Mouse (Mus musculus): Measurements from ENCODE around the gene Itga8. TPM values are rescaled to one million over a fixed set of nuclear protein-coding genes. Genes with fewer than 3 reads are reported as not detected.
A peak's percentile ranks its signal among the peaks of the same experiment; 100 is the strongest.

Gene Itga8
- polyA plus RNA-seq, 2 experiments, result 11.3 to 14.6 TPM

DNA sequence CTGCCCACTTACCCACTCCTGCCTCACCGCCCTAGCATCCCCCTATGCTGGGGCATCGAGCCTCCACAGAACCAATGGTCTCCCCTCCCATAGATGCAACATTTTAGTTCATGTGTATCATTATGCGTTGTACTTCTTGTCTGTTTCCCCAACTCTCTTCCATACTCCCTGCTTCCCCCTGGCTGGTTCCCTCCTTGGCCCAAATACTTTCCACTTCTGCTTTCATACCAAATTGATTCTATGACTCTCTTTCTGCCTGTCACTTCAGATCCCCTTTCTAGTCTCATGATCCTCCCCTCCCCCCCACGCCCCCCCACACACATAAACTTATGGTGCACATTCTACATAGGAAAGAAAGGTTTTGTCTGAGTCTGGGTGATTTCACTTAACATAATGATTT is 217.4 kb downstream of the Itga8 start:
- H3K9ac ChIP-seq (ENCODE audit: low read depth, low read length, severe bottlenecking), result no peak overlapping the region
- no peaks in the 10 kb centered on the region for H3K36me3 ChIP-seq (ENCODE audit: control insufficient read depth, insufficient read depth, low read length)
- DNase-seq (ENCODE audit: low spot score) (no peak), ATAC-seq (ENCODE audit: low FRiP score, low read depth) (no peak)
- WGBS, result 86% methylated on average over 4 of the region's 4 CpGs
- no peak for TF ChIP-seq POLR2A (IDR thresholded peaks at IDR 0.05; ENCODE audit: borderline replicate concordance, extremely low read depth, insufficient read depth, insufficient read length)
- H3K4me1 ChIP-seq (ENCODE audit: control insufficient read depth, insufficient read depth, low read length), result no peaks in the 10 kb centered on the region
- H3K27ac ChIP-seq (replicated peaks; ENCODE audit: low read depth, low read length), result no peak overlapping the region
- no peak overlapping the region for H3K4me3 ChIP-seq (replicated peaks; ENCODE audit: low read length)
- H3K9me3 ChIP-seq (ENCODE audit: control insufficient read depth, low read length), result no peaks in the 10 kb centered on the region
- H3K4me2 ChIP-seq (replicated peaks; ENCODE audit: low read depth, low read length, severe bottlenecking), result no peak overlapping the region
- no peaks in the 10 kb centered on the region for H3K27me3 ChIP-seq (ENCODE audit: control insufficient read depth, insufficient read depth, low read length)

DNA sequence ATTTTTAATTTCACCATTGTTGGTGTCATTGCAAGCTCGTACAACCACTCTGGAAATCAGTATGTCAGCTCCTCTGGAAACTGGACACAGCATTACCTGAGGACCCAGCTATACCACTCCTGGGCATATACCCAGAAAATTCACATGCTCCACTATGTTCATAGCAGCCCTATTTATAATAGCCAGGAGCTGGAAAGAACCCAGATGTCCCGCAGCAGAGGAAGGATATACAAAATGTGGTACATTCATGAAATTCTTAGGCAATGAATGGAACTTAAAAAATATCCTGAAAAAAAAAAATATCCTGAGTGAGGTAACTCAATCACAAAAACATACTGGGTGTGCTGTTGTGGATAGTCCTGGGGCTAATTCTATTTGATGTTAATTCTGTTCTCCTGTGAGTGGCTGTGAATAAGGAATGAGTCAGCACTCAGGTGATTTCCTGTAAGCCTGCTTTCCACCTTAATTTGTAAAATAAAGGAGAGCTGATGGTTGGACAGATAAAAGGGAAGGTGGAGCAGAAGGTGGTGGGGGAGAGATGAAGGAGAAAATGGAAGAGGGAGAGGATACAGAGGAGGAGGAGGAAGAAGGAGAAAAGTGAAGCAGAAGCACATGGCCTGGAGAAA is 224.3 kb downstream of the Itga8 start:
- no peaks in the 10 kb centered on the region for H3K9me3 ChIP-seq (ENCODE audit: control insufficient read depth, low read length)
- 72% methylated on average over 2 of the region's 2 CpGs for WGBS

DNA sequence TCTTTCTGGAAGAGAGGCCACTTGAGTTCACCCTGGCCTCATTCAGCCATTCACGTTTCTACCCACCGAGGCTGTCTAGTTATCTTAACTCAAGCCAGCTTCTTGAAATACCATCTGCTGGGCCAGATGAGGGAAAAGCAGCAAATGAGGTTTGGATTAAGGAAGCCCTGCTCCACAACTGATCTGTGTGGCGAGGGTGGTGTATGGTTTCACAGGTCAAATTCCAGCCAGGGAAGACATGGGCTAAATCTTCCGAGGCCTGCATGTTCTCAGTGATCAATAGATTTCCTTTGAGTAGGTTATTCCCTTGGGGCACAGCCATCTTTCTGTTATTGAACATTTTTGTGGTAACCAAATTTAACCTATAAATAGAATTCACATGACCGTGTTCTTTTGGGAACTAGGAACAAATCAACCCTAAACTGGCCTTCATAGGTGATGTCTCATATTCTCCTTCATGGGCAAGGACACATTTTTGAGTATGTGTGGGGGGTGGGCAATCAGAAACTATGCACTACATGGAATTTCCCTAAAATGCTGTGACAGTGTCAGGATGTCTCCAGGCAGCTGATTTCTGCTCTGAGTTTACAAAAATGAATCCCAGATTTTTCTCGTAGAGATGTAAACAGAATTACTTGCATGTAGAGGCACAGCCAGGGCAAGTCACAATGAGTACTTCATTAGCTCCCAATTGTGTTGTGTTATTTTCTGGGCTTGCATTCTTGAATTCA is 235.9 kb downstream of the Itga8 start:
- no peak overlapping the region for H3K4me3 ChIP-seq (replicated peaks; ENCODE audit: low read length)
- no peak for TF ChIP-seq POLR2A (IDR thresholded peaks at IDR 0.05; ENCODE audit: borderline replicate concordance, extremely low read depth, insufficient read depth, insufficient read length)
- H3K4me1 ChIP-seq (ENCODE audit: control insufficient read depth, insufficient read depth, low read length), result no peaks in the 10 kb centered on the region; the same call in 1 of the 2 replicates
- H3K36me3 ChIP-seq (ENCODE audit: control insufficient read depth, insufficient read depth, low read length), result no peaks in the 10 kb centered on the region
- ATAC-seq (ENCODE audit: low FRiP score, low read depth) (no peak), DNase-seq (ENCODE audit: low spot score) (peak; percentile 5)
- no peaks in the 10 kb centered on the region for H3K27me3 ChIP-seq (ENCODE audit: control insufficient read depth, insufficient read depth, low read length)
- H3K9ac ChIP-seq (ENCODE audit: low read depth, low read length, severe bottlenecking), result no peak overlapping the region
- H3K4me2 ChIP-seq (replicated peaks; ENCODE audit: low read depth, low read length, severe bottlenecking), result no peak overlapping the region
- H3K27ac ChIP-seq (replicated peaks; ENCODE audit: low read depth, low read length), result 0 out of 2 replicates have a peak overlapping the region, but pooled peaks have one; percentile 20
- WGBS, result 25% methylated on average over 6 of the region's 6 CpGs
- no peaks in the 10 kb centered on the region for H3K9me3 ChIP-seq (ENCODE audit: control insufficient read depth, low read length)

More for the DNA sequence above, 224.3 kb downstream of the Itga8 start:
- no peak overlapping the region for H3K4me3 ChIP-seq (replicated peaks; ENCODE audit: low read length)
- H3K9ac ChIP-seq (ENCODE audit: low read depth, low read length, severe bottlenecking), result no peak overlapping the region
- DNase-seq (ENCODE audit: low spot score) (no peak), ATAC-seq (ENCODE audit: low FRiP score, low read depth) (no peak)
- H3K4me2 ChIP-seq (replicated peaks; ENCODE audit: low read depth, low read length, severe bottlenecking), result no peak overlapping the region
- H3K27me3 ChIP-seq (ENCODE audit: control insufficient read depth, insufficient read depth, low read length), result no peaks in the 10 kb centered on the region
- H3K27ac ChIP-seq (replicated peaks; ENCODE audit: low read depth, low read length), result no peak overlapping the region
- no peaks in the 10 kb centered on the region for H3K4me1 ChIP-seq (ENCODE audit: control insufficient read depth, insufficient read depth, low read length)
- TF ChIP-seq POLR2A (IDR thresholded peaks at IDR 0.05; ENCODE audit: borderline replicate concordance, extremely low read depth, insufficient read depth, insufficient read length), result no peak
- H3K36me3 ChIP-seq (ENCODE audit: control insufficient read depth, insufficient read depth, low read length), result no peaks in the 10 kb centered on the region

DNA sequence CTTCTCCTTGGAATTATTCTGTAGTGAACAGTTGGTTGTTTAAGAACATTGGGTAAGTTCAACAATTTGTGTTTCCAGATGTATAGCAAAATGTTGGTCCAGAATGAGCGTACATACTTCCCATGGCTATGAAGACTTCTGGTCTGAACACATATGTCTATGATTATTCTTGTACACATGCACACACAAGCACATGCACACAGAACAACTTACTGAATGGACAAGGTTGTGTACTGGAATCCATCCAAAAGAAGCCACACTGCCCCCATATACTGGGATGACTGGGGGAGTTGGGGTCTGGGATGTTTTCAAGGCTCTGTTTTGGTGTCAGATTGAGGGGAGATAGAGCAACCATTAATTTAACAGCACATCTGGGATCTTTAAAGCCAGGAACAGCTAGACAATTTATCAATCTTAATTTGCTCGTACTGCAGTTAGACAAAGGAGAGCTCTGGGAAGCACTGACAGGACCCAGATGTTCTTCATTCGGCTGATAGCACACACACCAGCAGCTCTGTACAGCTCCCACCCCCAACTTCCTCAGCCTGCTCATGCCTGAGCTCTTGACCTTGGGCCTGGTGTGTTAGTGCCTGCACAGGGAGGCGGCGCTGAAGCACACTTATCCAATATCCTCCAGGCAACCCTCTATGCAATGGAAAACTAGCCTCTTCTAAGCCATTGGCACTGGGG is 241.5 kb downstream of the Itga8 start:
- H3K9me3 ChIP-seq (ENCODE audit: control insufficient read depth, low read length), result no peaks in the 10 kb centered on the region
- H3K27ac ChIP-seq (replicated peaks; ENCODE audit: low read depth, low read length), result no peak overlapping the region
- 29% methylated on average over 5 of the region's 5 CpGs for WGBS
- peaks cover 4% of the 10 kb centered on the region; the same call in 1 of the 2 replicates for H3K4me1 ChIP-seq (ENCODE audit: control insufficient read depth, insufficient read depth, low read length)
- no peak overlapping the region for H3K4me2 ChIP-seq (replicated peaks; ENCODE audit: low read depth, low read length, severe bottlenecking)
- peak; percentile 53; the same call in 1 of the 2 replicates for ATAC-seq (ENCODE audit: low FRiP score, low read depth)
- peak; percentile 47 for DNase-seq (ENCODE audit: low spot score)
- TF ChIP-seq POLR2A (IDR thresholded peaks at IDR 0.05; ENCODE audit: borderline replicate concordance, extremely low read depth, insufficient read depth, insufficient read length), result no peak
- no peaks in the 10 kb centered on the region for H3K27me3 ChIP-seq (ENCODE audit: control insufficient read depth, insufficient read depth, low read length)
- H3K9ac ChIP-seq (ENCODE audit: low read depth, low read length, severe bottlenecking), result no peak overlapping the region
- no peak overlapping the region for H3K4me3 ChIP-seq (replicated peaks; ENCODE audit: low read length)
- H3K36me3 ChIP-seq (ENCODE audit: control insufficient read depth, insufficient read depth, low read length), result no peaks in the 10 kb centered on the region

Other genes starting within 250 kb of the Itga8 start
- gene Mindy3, start 117.5 kb upstream of the Itga8 start, polyA plus RNA-seq (2012; rRNA removed), result 36.9 and 37.1 TPM in 2 replicates
- gene Mindy3, start 117.5 kb upstream of the Itga8 start, polyA plus RNA-seq (2014; fragmentation: Nextera tagmentation; extraction: Ambion mirVana), result 22.6 and 25.4 TPM in 2 replicates